Mouse (Mus musculus) B cell, adult 2 months (primary cell): ENCODE measurements around the gene Tspan18.

Experiments
- DNase-seq, 2 experiments: peaks; one replicate each; pipeline ENCODE4 v3.0.0; 2022

The Tspan18 gene

DNA sequence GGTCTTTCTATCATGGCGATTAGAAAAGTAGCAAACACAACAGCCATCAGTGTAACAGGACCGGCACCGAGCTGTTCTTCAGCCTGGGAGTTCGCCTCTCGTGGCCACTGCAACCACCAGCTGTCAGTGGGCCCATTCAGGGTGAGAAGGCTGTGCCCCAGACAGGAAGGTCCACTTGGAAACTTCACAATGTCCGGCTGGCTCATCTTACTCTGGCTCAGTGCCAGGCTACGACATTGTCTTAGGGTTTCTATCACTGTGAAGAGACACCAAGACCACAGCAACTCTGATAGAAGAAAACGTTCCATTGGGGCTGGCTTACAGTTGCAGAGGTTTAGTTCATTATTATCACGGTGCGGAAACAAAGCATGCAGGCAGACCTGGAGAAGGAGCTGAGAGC lies 45.1 kb downstream of the Tspan18 start:
- DNase-seq: no peak

DNA sequence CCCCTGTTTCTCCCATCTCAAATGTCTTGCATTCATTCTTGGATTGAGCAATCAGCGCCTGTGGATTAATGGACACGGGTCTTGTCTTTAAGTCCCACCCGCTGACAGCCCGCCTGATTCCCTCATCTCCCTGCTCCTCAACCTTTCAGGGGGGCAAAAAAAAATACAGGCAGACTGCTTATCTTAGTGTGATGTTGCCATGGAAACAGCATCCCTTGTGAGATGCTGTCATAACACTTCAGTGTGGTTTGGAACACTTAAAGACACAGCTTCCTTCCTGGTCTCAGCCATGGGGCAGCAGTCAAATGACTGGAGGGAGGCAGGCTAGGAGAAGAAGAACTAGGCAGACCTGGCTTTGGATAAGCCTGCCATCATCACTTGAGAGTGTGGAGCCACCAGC lies 47.0 kb downstream of the Tspan18 start:
- no peak for DNase-seq

DNA sequence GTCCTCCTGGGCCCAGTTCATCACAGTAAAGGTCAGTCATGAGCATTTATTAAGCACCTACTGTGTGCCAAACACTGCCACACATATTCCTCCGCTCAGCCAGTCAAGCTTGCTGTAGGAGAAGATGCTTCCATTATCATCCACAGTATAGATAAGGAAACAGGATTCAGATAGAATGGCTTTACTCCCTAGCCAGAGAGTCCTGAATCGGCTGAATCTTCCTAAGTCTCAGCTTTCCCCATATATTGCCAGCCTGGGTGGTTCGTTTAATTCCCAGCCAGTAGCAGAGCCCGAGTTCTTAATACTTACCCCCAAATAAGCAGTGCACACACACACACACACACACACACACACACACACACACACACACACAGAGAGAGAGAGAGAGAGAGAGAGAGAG lies 47.6 kb downstream of the Tspan18 start:
- DNase-seq: no peak

DNA sequence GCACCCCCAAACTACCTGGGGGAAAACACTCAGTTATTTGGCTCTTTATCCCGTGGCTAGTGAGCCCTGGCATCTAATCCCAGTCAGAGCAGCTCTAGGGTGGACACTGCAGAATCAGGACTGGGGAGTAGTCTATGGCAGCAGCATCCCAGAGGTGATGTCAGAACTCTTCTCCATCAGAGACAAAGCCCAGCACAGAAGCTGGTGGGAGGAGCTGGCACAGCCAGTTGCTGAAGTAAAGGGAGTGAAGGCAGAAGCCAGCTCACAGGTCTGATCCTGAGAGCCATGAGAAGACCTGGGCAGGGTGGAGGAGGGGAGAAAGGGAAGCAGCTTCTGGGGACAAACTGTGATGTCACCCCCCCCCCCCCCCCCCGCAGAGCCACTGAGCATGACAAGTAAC lies 48.0 kb downstream of the Tspan18 start:
- DNase-seq: no peak

DNA sequence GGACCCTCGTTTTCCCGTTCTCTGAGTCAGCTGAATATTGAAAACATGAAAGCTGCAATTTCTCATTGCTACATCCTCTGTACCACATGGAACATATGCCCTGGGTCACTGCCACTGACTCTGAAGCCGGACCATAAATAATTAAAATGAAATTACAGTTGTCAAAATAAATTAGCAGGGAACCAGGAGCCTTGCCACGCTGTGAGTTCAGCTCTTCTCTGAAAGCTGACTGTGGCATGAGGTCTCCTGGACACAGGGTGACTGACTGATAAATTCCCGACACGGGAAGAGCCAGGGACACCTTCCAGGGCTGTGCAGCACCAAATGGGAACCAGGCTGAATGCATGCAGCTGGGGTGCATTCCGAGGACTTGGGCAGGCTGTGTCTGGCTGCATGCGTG lies 48.5 kb downstream of the Tspan18 start:
- no peak for DNase-seq

DNA sequence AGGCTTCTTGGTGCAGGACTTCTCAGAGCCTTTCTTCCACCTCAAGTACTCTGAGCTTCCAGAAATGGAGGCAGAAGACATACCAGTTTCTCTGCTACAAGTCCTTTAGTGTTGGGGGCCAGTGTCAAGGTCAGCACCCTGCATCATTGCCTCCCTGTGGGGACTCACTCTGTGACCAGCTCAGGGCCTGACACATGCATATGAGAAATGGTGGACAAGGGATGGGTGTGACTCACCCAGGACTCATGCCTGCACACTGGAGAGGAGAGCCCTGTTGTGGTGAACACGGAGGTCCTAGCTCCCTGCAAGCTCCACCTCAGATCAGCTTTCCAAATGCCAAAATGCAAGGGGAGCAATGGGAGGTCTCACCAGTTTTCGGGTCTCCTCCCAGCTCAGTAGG lies 49.7 kb downstream of the Tspan18 start:
- DNase-seq: no peak

DNA sequence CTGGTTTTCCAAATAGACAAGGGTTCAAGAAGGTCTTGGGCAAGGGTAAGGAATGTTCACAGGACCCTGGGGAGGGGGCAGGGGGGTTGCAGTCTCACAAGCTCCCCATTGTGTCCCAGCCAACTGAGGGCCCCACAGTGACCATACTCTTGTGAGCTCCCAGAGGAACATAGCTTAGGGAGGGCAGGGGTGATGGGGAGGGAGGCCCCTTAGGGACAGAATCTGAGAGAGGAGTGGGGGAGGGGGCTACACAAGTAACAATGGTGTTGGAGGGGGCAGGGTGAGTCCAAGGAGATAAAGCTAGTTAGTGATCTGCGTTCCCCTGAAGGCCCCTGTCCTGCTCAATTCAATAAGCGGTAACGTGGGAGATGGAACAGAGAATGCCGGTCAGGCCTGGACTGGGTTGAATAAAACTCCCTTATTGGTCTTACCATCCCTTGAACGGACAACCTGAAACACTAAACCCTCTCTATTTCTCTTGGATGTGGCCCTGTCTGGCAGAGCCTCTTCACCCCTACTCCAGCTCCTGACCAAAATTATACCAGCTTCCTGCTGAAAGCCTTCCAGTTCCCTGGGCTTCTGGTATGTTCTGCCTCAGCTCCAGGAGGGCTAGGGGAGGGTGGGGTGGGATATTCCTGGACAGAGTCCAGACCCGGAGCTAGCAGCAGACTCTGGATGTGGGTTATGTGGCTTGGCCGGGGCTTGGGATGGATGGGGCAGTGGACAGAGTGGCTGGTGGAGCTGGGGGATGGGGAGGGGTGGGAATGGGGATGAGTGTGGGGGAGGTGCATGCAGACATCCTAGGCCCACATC lies 50.6 kb downstream of the Tspan18 start:
- no peak for DNase-seq

DNA sequence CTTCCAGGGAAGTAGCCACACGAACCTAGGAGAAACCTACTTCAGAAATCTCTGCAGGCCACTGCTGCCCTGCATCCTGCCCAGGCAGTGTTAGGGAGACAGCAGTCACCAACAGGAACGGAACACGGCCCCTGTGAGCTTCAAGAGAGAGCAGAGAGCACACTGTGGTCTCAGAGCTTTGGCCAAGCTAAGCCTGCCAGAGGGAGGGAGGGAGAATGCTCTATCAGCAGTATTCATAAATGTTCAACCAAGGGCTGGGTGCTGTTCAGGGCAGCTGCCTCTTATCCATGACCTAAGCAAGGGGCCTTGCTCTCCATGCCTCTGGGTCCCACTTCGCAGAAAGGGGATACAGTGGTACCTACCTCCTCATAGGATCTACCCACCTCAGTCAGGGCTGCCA lies 51.7 kb downstream of the Tspan18 start:
- no peak for DNase-seq

DNA sequence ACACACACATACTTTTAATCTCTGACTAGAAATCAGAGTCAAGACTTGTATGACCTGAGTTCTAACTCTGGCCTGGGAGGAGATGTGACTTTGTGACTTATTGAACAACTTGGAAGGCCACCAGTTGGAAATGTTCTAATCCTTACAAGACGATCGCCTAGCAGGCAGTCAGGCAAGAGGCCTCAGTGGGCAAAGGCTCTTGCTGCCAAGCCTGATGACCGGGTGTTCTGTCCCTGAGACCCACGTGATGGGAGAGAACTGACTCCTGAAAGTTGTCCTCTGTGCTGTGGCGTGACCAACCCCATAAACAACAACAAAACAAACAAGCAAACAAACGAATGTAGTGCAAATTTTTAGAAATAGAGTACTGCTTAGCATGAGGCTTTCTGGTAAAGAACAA lies 52.8 kb downstream of the Tspan18 start:
- DNase-seq: no peak

DNA sequence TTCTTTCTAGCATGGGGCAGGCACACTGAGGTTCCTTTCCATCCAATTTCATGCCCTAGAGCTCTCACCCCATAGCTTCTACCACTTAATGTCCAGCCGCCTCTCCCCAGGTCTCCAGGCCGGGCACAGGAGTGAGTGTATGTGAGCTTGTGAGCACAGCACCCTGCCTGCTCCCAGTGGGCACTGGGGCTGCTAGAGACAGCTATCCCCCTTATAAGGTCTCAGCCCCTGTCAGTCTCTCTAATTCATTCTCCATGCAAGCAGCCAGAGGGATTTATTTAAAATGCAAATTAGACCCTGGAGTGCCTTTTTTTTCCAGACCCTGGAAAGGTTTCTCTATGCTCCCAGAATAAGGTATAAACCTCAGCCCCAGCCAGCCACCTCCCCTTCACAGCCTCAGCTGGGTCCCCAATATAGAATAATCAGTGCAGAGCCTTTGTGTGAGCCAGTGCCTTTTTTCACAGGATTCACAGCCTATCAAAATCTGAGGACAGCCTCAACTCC lies 54.1 kb downstream of the Tspan18 start:
- no peak for DNase-seq

DNA sequence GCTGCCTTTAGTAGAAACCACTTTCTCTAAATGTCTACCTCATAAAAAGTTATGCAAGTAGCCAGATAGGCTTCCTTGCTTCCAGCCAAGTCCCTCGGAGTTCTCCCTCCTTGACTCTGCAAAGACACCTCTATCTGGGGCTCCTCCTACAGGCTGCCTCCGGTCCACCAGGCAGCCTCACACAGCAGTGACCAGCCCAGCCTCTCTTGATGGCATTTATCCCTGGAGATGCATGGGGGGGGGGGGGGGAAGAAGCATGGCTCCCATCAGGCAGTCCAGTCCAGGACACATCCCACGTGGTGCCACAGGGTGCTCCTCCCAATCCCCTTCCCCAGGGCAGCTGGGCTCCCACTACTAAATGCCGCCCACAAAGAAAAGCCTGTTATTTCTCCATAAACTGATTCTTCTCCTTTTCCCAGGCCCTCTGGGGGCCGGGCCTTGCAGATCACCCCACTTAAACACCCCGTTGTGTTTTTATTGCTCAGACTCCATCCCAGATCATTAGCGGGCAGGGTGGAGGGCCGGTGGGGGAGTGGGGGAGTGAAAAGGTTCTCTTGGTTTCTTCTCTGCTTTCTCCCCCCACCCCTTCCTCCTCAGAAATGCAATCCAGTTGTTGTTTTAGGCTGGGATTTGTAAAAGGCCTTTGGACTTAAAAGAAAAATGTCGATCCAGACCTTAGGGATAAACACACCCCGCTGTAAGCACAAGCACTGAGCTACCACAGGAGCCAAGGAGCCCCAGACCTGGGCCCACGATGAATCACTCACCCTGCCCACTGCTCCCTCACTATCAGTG lies 55.9 kb downstream of the Tspan18 start:
- DNase-seq: no peak

DNA sequence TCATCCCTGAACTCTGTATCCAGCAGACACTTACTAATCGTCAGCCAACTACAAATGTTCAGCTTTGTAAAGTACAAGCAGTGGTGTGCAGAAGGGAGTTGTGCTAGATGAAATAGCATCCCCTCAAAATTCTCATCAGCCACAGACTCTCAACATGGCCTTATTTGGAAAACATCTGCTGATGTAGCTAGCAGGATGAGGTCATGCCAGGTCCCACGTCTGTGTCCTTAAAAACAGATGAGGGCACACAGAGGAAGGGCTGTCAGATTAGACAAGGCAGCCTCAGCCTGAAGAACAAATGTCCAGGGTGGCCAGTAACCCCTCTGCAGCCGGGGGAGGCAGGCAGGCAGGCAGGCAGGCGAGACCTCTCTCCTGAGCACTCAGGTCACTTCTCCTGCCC lies 56.8 kb downstream of the Tspan18 start:
- DNase-seq: no peak

DNA sequence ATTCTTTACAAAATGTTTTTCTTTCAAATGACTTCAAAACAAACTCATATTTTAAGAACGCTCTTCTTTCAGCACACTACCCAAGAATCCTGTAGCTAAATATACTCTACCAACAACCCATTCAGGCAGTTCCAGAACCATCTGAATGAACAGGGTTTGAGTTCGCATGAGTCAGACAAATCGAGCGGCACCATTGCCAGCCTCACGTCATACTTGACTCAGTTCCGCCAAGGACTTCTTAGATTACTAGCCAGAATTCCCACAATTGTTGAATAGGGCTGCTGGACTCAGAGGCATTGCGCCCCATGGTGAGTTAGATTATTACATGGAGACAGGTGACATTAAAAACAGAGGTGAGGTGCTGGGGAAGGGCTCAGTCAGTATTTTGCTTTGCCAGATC lies 58.3 kb downstream of the Tspan18 start:
- DNase-seq: no peak

DNA sequence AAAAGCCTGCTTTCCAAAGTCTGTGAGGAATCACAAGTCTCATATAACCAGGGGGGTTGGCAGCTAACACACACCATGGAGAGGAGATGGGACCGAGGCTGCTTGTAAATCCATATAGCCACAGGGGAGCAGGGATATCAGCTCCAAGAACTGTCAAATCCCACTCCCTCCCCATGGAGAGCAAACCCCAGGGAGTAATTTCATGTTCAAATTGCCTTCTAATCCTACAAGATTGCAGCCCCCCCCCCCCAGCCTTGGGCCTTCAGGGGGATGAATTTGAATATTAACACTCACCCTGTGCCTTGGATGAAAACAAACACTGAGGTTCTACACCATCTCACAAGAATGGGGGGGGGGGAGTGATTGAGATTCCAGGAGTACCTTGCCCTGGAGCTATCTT lies 60.4 kb downstream of the Tspan18 start:
- no peak for DNase-seq

DNA sequence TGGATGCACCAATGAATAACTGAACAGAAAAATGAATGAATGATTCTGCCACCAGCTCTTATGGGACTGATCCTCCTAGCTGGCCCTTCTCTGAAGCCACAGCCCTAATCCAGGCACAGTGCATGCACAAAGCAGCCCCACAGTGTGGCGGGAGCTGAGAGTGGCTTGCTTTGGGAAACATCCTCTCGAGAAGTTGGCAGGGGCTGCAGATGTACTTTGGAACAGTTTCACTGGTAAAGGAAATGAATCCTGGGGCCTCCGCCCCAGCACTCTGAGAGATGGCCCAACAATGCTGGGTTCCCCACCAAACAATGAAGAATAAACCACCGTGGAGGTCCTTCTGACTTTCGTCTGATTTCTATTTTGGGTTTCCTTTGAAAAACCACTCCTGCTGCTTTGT lies 64.2 kb downstream of the Tspan18 start:
- no peak for DNase-seq

DNA sequence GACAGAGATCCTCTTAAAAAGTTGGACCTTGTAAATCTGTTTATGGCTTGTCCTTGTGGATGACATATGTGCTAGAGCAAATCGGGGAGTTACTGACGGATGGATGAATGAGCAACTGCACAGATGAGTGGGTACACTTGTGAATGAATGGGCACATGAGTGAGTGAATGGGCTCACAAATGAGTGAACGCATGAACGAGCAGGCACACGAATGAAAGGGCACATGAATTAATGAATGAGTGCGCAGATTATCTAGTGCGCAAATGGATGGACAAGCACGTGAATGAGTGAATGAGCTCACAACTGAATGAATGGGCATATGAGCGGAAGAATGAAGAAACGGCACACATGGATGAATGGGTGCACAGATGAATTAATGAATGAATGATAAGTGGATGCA lies 64.7 kb downstream of the Tspan18 start:
- no peak for DNase-seq

DNA sequence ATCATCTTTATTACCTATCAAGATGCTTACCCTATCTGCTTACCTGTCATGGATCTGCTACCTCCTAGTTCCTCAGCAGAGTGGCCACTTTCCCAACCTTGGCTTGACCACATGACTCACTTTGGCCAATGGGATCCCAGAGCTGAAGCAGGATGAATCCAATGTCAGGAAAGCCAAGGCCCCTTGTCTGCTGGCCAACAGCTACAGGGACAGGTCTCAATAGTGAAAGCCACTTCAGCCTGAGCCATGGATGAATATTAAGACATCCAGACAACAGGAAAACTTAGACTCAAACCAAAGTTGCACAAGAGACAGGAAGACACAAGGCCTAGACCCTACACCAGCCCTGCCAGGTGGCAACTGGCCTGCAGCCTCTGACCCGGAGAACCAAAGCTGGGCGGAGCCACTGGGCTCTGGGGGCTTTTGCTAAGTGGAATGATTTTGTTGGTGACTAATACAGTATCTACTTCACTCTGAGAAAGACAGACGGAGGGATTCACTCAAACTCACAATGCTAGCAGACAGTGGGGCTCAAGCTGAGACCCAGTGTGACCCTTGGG lies 65.5 kb downstream of the Tspan18 start:
- no peak for DNase-seq

DNA sequence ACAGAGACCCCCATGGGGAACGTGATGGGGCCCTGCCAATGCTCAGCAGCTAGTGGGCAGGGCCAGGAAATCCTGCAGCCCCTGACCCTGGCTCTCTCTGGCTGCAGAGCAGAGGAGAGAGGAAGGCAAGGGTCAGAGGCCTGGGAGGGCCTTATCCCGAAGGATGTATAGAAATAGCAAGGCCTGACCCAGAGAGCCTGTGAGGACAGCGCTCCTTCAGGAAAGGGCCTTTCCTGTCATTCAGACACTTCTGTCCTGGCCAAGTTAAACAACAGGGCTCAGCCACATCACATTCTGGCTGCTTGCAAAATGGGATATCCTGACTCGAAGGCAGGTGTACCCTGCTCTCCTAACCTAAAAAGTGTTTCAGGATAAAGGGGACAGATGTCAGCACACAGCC lies 66.5 kb downstream of the Tspan18 start:
- DNase-seq: no peak

DNA sequence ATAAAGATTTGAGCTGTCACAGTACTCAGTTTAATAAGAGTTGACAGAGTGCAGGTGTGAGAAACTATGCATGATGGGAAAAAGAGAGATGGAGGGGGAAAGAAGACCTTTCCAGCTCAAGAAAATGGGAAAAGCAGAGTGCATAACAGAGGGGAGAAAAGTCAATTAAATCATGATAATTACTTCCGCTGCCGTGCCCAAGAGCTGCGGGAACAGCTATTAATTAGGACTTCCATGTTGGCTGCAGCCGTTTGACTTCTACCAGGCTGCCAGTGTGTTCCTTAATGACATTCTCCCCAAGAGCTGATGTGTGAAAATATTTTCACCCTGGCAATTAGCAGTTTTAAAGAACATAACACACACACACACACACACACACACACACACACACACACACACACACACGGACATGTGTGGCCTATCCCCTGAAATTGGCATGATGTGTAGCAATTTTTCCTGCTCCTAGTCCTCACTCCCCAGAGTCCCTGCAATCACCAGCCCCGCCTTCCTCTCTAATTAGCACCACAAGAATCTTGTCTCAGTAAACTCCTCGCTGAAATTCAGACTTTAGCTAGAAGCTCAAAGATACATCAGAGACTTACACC lies 67.6 kb downstream of the Tspan18 start:
- DNase-seq: no peak

DNA sequence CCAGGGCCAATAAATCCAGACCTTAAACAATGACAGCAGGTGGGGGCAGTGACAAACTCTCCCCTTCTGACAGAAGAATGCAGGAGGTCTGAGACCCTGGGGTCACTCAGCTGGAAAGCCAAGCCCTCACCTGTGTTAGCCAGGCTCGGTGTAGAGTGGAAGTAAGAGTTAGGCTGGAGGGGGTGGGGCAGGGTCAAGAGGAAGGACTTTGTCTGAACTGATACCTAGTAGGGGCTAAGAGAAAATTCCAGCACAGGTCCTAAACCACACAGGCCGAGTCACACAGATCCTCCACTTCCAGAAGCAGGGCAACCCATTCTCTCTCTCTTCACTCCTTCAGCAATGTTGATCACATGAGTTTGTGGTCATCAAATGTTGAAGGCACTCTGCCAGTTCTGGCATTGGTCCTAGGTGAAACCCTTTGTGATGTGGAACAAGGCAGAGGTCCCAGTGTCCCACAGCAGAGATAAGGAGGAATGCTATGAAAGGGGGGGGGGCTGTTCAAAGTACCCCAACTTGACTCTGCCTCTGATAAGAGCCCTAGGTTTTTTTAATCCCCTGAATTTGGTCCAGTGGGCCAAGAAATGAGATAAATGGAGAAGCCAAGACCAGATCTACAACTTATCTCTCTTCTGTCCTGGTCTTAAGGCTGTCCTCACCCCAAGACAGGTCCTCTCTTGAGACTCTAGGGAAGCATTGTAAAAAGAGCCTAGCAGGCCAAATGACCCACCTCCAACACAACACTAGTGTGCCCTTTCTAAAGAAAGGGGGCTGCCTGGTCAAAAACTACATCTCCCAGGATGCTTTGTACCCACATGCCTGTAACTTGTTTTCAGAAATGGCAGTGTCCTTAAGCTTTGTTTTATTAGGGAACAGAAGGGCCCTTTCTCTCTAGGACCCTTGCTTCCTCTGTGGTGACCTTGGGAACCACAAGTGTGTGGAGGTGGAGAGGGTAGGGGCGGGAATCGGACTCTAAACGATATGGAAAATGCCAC lies 71.7 kb downstream of the Tspan18 start:
- DNase-seq: no peak

DNA sequence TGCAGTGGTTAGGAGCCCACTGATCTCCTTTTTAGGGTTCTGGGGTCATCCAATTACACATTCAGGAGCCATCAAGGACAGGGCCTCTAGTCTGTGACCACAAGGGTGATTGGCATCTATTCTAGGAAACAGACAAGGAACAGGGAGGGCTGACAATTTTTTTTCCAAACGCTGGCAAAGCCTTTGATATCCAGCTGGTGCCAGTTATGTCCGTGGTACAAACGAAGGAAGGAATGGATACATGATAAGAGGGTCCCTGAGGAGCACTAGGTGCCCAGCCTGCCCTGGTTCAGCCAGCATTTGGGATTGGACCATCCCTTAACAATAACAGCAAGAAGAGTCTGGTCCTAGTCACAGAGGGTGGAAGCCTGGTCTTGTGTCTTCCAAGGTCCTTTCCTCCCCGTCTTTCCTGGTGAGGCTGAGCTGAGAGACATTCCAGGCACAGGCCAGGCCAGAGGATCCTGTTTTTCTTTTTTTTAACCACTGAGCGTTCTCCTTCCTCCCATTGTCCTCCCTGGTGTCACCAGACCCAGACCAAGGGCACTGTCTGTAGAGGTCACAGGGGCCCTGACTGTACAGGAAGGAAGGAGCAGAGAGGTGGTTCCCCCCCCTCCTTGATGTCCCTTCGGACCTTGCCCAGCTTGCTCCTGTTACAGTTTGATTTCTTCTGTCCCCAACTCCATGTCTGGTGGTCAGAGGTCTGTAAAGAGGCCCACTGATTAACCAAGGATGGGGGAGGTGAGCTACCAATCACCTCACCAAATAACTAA lies 72.6 kb downstream of the Tspan18 start:
- DNase-seq: no peak
